Mouse (Mus musculus) central nervous system, embryonic 14 days (tissue): ENCODE measurements around the gene Cd55. TPM values are rescaled to one million over a fixed set of nuclear protein-coding genes. Genes with fewer than 3 reads are reported as not detected.

ENCODE experiments used
- polyA plus RNA-seq: library from polyadenylated mRNA; depleted of rRNA; stranded (reverse); fragments of >200 nt; gene quantifications from 2 replicates; pipeline ENCODE4 v1.2.3, GENCODE M21; 2012; rRNA removed

Gene Cd55
- polyA plus RNA-seq = 4.2 and 7.5 TPM in 2 replicates

DNA sequence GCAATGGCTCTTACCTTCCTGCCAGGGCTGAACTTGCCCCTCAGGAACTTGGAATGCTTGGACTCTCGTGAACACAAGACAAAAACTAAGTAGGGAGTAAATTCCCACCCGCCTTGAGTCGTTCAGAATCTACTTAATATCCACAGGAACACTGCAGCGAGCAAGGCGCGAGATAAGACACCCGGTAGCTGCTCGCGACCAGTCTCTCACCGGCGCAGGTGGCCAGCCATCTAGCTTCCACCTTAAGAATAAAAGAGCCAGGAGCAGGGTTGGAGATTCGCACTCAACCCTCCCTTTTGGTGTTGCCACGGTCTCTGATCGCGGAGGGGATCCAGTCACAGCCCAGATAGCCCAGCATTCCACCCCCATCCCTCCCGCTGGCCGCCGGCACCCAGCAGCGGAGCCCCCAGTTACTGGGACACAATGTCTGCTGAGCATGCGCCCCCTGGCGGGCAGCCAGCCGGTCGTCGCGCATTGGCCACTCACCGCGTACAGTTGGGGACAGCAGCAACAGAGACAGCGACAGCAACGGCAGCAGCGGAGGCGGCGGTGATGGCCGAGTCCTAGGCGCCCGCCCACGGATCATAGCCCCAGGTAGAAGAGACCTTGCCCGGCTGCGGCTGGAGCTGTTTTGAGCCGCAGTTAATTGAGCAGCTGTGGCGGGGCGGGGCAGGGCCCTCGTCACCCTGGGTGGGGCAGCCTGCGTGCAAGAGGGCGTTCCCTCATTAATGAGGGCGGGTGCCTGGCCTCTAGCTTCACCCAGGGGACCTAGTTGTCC, at the start of gene Cd55:
Gene Cd55, minus strand, starts transcription at position 661 of the 778 bp plus-strand sequence.

DNA sequence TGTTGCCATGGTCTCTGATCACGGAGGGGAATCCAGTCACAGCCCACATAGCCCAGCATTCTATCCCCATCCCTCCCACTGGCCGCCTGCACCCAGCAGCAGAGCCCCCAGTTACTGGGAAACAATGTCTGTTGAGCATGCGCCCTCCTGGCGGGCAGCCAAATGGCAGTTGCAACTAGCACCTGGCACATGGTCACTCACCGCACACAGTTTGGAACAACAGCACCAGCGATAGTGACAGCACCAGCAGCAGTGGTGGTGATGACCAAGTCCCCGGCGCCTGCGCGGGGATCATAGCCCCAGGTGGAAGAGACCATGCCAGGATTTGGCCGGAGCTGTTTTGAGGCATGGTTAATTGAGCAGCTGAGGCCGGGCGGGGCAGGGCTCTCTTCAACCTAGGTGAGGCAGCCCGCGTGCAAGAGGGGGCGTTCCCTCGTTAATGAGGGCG, 39.9 kb downstream of the Cd55 start, which contains the start of gene Cd55b:
Gene Cd55b, minus strand, starts transcription at position 346 of the 448 bp plus-strand sequence.

Other genes starting within 250 kb of the Cd55 start
- not detected in 2 replicates for gene Cd55b, start 39.7 kb downstream of the Cd55 start, polyA plus RNA-seq
- gene Zp3r, start 166.9 kb upstream of the Cd55 start, polyA plus RNA-seq = not detected in 2 replicates
- gene C4bp, start 198.9 kb upstream of the Cd55 start, polyA plus RNA-seq = 0.06 TPM in 1 of 2 replicates, not detected in the other